Mouse (Mus musculus) megakaryocyte, embryonic 14.5 days (primary cell): ENCODE measurements around the gene Khdc4.

Experiments
- FLI1 ChIP-seq: IDR thresholded peaks from 2 replicates; pipeline ENCODE4 v1.6.1; 2012; ENCODE audit warnings: low read length, inconsistent platforms, mixed read lengths
- GATA1 ChIP-seq: IDR thresholded peaks from 3 replicates; pipeline ENCODE4 v1.6.1; 2012; ENCODE audit warnings: mixed read lengths, low read length, inconsistent platforms, borderline replicate concordance

DNA sequence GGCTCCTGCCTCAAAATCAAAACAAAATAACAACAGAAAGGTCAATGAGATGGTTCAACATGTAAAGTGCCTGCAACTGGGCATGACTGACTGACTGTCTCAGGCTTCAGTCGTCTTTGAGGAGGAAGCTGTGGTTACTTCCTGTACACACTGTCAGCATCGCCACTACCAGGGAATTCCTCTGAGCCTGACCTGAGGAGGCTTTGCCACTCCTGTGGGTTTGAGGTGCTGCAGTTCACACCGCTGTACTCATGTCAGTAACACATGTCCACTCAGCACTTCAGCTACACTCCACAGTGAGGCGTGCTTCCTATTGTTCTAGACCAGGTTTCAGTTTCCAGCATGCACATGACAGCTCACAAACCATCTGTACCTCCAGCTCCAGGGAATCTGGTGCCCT, 21.5 kb upstream of the Khdc4 start:
- TF ChIP-seq GATA1 = no peak
- no peak for TF ChIP-seq FLI1
